Mouse (Mus musculus) forebrain, embryonic 12.5 days (tissue): ENCODE results near the gene Fblim1. TPM values are rescaled to one million over a fixed set of nuclear protein-coding genes. Genes with fewer than 3 reads are reported as not detected.
A peak's percentile ranks its signal among the peaks of the same experiment; 100 is the strongest.
"Not testable (repeated sequence)": the region's sequence is repeated elsewhere in the genome, so short reads cannot be mapped to it uniquely, and the experiment has no call there.

Experiments
- ATAC-seq: fragments of 200-750 bp; cut with Nextera tagmentation; 2 replicates; pipeline ENCODE4 v1.8.0; 2017; ENCODE audit warnings: moderate TSS enrichment; ENCODE audit not compliant: low FRiP score
- H3K27ac ChIP-seq: fragments of 300-500 bp; sonication (generic); 2 replicates; pipeline ENCODE4 v1.5.1; 2016; ENCODE audit warnings: mild to moderate bottlenecking
- H3K27me3 ChIP-seq: fragments of 300-500 bp; sonication (generic); 2 replicates; pipeline ENCODE4 v1.6.1; 2016; ENCODE audit warnings: mild to moderate bottlenecking
- H3K36me3 ChIP-seq: fragments of 300-500 bp; sonication (generic); replicated peaks from 2 replicates; pipeline ENCODE4 v1.6.1; 2016; ENCODE audit warnings: mild to moderate bottlenecking
- H3K4me1 ChIP-seq: fragments of 300-500 bp; sonication (generic); 2 replicates; pipeline ENCODE4 v1.6.1; 2016
- H3K4me2 ChIP-seq: fragments of 300-500 bp; sonication (generic); 2 replicates; pipeline ENCODE4 v1.6.1; 2016; ENCODE audit warnings: mild to moderate bottlenecking, moderate library complexity
- H3K4me3 ChIP-seq: fragments of 300-500 bp; sonication (generic); replicated peaks from 2 replicates; pipeline ENCODE4 v1.5.1; 2016; ENCODE audit warnings: mild to moderate bottlenecking
- H3K9ac ChIP-seq: fragments of 300-500 bp; sonication (generic); 2 replicates; pipeline ENCODE4 v1.6.1; 2016; ENCODE audit warnings: mild to moderate bottlenecking
- H3K9me3 ChIP-seq: fragments of 300-500 bp; sonication (generic); 2 replicates; pipeline ENCODE4 v1.6.1; 2016
- WGBS: fragments of 180-500 bp; shearing (Covaris S2); methylation state at CpG from one replicate; pipeline ENCODE4 v1.1.7; 2016; 5-methylcytosine and 5-hydroxymethylcytosine counted together
- polyA plus RNA-seq: library from polyadenylated mRNA; unstranded; fragments of >200 nt; fragmentation: Nextera tagmentation; extraction: Ambion mirVana; gene quantifications from 2 replicates; pipeline ENCODE4 v1.2.1, GENCODE M21; 2016

Fblim1 gene
- polyA plus RNA-seq, 1 experiment from 2014 or later = 19.8 TPM

DNA sequence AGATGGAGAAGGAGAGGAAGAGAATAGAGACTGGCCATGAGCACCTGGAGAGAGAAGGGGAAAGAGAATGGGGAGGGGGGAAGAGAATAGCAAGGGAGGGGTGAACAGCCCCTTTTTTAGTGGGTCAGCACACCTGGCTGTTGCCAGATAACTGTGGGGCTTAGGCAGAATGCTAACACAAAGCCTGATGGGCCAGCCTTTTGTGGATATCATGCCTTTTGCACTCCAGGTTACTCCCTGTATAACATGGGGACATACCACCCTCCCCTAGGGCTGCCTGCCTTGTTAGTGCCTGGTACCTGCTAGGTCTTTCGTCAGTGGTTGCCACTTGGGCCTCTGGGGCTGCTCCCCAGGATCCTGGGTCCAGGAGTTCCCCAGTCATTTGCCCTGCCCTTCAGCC is 35.1 kb downstream of the Fblim1 start:
- no peaks in the 10 kb centered on the region for H3K36me3 ChIP-seq
- H3K4me2 ChIP-seq = no peak overlapping the region
- H3K4me3 ChIP-seq = no peak overlapping the region
- no peak for ATAC-seq
- 74% methylated on average over 1 of the region's 1 CpGs for WGBS
- no peaks in the 10 kb centered on the region for H3K27me3 ChIP-seq
- no peak overlapping the region for H3K9ac ChIP-seq
- H3K4me1 ChIP-seq = no peaks in the 10 kb centered on the region
- no peak overlapping the region for H3K27ac ChIP-seq
- H3K9me3 ChIP-seq = no peaks in the 10 kb centered on the region

DNA sequence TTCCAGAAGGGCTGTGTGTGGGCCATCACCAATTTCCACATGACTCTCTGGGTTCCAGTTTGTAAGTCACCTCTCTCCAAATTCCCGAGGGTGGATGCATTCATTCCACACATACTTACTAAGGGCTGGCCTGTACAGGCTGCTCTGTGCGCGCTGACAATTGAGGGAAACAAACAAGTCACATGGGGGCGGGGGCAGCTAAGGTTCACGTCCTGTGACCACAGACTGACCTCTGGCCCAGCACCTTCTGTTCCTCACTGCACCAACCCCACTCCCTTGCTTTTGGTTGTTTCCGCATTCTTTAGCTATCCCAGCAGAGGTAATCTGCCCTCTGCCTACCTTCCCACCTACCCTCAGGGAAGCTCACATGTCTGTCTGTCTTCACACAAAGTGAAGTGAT is 35.9 kb downstream of the Fblim1 start:
- no peak for ATAC-seq
- no peak overlapping the region for H3K4me3 ChIP-seq
- H3K36me3 ChIP-seq = no peaks in the 10 kb centered on the region
- no peak overlapping the region for H3K27ac ChIP-seq
- no peak overlapping the region for H3K4me2 ChIP-seq
- no peaks in the 10 kb centered on the region for H3K9me3 ChIP-seq
- 77% methylated on average over 6 of the region's 6 CpGs for WGBS
- H3K9ac ChIP-seq = no peak overlapping the region
- no peaks in the 10 kb centered on the region for H3K27me3 ChIP-seq
- 0 out of 2 replicates have a peak, but pooled peaks cover 3% of the 10 kb centered on the region for H3K4me1 ChIP-seq

GRCm38 (mm10) chr4:141568966-141569365 is 36.9 kb downstream of the Fblim1 start:
- no peaks in the 10 kb centered on the region for H3K9me3 ChIP-seq
- H3K27ac ChIP-seq = no peak overlapping the region
- H3K36me3 ChIP-seq = no peaks in the 10 kb centered on the region
- H3K4me1 ChIP-seq = 0 out of 2 replicates have a peak, but pooled peaks cover 3% of the 10 kb centered on the region
- no peak for ATAC-seq
- no peak overlapping the region for H3K9ac ChIP-seq
- H3K4me3 ChIP-seq = no peak overlapping the region
- 89% methylated on average over 5 of the region's 5 CpGs for WGBS
- H3K4me2 ChIP-seq = no peak overlapping the region
- H3K27me3 ChIP-seq = no peaks in the 10 kb centered on the region

- not testable (repeated sequence) for H3K36me3 ChIP-seq, H3K27ac ChIP-seq, H3K4me1 ChIP-seq, H3K4me2 ChIP-seq, H3K4me3 ChIP-seq, H3K27me3 ChIP-seq, H3K9ac ChIP-seq, H3K9me3 ChIP-seq, ATAC-seq
- WGBS = 92% methylated on average over 7 of the region's 7 CpGs
Measured at GRCm38 (mm10) chr4:141567174-141567573, 38.7 kb downstream of the Fblim1 start.

DNA sequence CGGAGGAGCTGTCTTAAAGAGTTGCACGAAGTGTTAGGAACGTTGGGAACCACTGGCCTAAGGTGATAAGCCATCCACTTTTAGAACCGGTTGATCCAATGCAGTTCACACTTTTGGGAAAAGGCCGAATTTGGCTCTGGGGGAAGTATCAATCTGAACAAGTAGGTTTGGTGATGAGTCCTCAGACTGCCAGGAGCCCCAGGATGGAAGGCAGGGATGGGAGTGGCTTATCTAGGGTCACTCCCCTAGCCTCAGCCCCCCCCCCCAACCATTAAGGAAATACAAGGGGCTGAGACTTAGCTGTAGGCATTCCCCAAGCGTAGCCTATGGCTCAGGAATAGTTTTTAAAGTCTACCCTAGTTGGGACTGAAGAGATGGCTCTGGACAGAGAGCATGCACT is 39.7 kb downstream of the Fblim1 start:
- no peaks in the 10 kb centered on the region for H3K9me3 ChIP-seq
- H3K4me1 ChIP-seq = 0 out of 2 replicates have a peak, but pooled peaks cover 3% of the 10 kb centered on the region
- H3K27ac ChIP-seq = no peak overlapping the region
- H3K36me3 ChIP-seq = no peaks in the 10 kb centered on the region
- no peaks in the 10 kb centered on the region for H3K27me3 ChIP-seq
- ATAC-seq = no peak
- no peak overlapping the region for H3K4me2 ChIP-seq
- H3K9ac ChIP-seq = no peak overlapping the region
- H3K4me3 ChIP-seq = no peak overlapping the region
- WGBS = 88% methylated on average over 6 of the region's 6 CpGs

DNA sequence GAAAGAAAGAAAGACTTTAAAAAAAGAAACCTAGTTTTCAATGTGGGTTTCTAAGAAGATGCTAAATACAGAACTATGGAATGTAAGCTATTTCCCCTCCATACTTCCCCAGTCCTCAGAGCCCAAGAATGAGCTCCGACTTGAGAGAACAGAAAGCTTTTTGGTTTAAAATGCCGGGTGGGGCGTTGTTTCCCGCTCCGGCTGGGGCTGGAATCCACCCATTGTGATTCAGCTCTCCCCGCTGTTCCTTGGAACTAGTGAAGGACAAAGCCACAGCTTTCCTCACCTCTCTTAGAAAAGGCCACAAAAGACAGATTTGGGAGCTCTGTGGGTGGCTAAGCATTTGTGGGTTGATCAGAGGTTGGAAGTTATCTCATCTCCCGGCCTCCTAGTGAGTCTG is 40.6 kb downstream of the Fblim1 start:
- Histone ChIP-seq H3K4me3 (no peak overlapping the region), H3K27me3 (no peaks in the 10 kb centered on the region), H3K9me3 (no peaks in the 10 kb centered on the region), H3K27ac (no peak overlapping the region), H3K9ac (no peak overlapping the region), H3K4me2 (no peak overlapping the region), H3K4me1 (0 out of 2 replicates have a peak, but pooled peaks cover 3% of the 10 kb centered on the region), H3K36me3 (no peaks in the 10 kb centered on the region)
- no peak for ATAC-seq
- 13% methylated on average over 7 of the region's 7 CpGs for WGBS

- no peak overlapping the region for H3K4me2 ChIP-seq
- H3K27ac ChIP-seq = no peak overlapping the region
- H3K4me3 ChIP-seq = no peak overlapping the region
- WGBS = 89% methylated on average over 3 of the region's 3 CpGs
- no peaks in the 10 kb centered on the region for H3K9me3 ChIP-seq
- H3K4me1 ChIP-seq = peaks cover 5% of the 10 kb centered on the region
- ATAC-seq = no peak
- H3K27me3 ChIP-seq = no peaks in the 10 kb centered on the region
- no peaks in the 10 kb centered on the region for H3K36me3 ChIP-seq
- H3K9ac ChIP-seq = no peak overlapping the region
Measured at GRCm38 (mm10) chr4:141564660-141565059, 41.2 kb downstream of the Fblim1 start.

- Histone ChIP-seq H3K27ac (no peak overlapping the region), H3K4me1 (peaks cover 10% of the 10 kb centered on the region), H3K9me3 (no peaks in the 10 kb centered on the region), H3K9ac (no peak overlapping the region), H3K36me3 (no peaks in the 10 kb centered on the region), H3K4me2 (no peak overlapping the region), H3K4me3 (no peak overlapping the region), H3K27me3 (no peaks in the 10 kb centered on the region)
- no peak for ATAC-seq
- WGBS = 92% methylated on average over 4 of the region's 4 CpGs
Measured at GRCm38 (mm10) chr4:141564209-141564608, 41.7 kb downstream of the Fblim1 start.

DNA sequence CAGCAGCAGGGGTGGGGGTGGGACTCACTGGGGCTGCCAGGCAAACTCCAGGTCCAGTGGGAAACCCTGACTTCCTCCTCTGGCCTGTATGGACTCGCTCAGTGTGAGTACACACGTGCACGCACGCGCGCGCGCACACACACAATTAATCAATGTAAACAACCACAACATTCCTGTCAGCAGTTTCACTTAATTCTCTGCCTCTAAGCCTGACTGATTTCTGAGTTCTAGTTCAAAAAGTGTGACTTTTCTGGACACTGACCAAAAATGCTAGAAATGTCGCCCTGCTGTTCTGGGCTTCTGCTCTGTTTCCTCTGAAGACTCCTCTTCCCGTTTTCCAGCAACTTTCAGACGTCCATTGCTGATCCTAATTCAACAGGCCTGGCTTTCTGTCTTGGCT is 43.6 kb downstream of the Fblim1 start:
- no peak for ATAC-seq
- WGBS = 83% methylated on average over 11 of the region's 11 CpGs
- H3K4me3 ChIP-seq = no peak overlapping the region
- no peak overlapping the region for H3K9ac ChIP-seq
- H3K27ac ChIP-seq = no peak overlapping the region
- no peaks in the 10 kb centered on the region for H3K36me3 ChIP-seq
- H3K27me3 ChIP-seq = peaks cover 3% of the 10 kb centered on the region; the same call in 1 of the 2 replicates
- peaks cover 22% of the 10 kb centered on the region for H3K4me1 ChIP-seq
- H3K9me3 ChIP-seq = no peaks in the 10 kb centered on the region
- no peak overlapping the region for H3K4me2 ChIP-seq

DNA sequence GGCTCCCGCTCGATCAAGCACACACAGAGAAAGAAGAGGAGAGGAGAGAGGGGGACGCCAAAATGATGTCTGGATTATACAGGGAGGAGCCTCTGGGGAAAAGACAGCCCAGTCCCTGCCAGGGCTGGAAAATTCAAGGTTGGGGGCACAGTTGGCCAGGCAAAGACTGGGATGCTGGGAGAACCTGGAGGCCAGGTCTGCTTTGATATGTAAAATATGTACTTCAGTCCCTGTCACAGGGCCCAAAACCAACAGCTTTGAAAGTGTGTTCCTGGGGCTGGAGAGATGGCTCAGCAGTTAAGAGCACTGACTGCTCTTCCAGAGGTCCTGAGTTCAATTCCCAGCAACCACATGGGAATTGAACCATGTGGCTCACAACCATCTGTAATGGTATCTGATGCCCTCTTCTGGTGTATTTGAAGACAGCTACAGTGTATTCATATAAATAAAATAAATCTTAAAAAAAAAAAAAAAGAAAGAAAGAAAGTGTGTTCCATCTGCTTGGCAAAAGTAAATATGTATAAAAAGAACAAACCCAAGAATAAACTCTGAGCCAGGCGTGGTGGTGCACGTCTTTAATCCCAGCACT is 44.5 kb downstream of the Fblim1 start:
- not testable (repeated sequence) for H3K27me3 ChIP-seq, H3K36me3 ChIP-seq, H3K9me3 ChIP-seq, H3K4me2 ChIP-seq, H3K4me3 ChIP-seq, ATAC-seq, H3K9ac ChIP-seq, H3K27ac ChIP-seq
- 71% methylated on average over 5 of the region's 5 CpGs for WGBS
- peaks cover 22% of the 10 kb centered on the region for H3K4me1 ChIP-seq

- H3K4me2 ChIP-seq = peak overlapping the region; percentile 66
- no peaks in the 10 kb centered on the region for H3K36me3 ChIP-seq
- H3K4me1 ChIP-seq = peaks cover 19% of the 10 kb centered on the region
- H3K4me3 ChIP-seq = peak overlapping the region; percentile 36
- peaks cover 3% of the 10 kb centered on the region; the same call in 1 of the 2 replicates for H3K27me3 ChIP-seq
- H3K9ac ChIP-seq = peak overlapping the region; percentile 18
- H3K27ac ChIP-seq = peak overlapping the region; percentile 76
- WGBS = under 1% methylated on average over 9 of the region's 9 CpGs
- peak; percentile 57 for ATAC-seq
- no peaks in the 10 kb centered on the region for H3K9me3 ChIP-seq
Measured at GRCm38 (mm10) chr4:141559898-141560263, 46.0 kb downstream of the Fblim1 start.

DNA sequence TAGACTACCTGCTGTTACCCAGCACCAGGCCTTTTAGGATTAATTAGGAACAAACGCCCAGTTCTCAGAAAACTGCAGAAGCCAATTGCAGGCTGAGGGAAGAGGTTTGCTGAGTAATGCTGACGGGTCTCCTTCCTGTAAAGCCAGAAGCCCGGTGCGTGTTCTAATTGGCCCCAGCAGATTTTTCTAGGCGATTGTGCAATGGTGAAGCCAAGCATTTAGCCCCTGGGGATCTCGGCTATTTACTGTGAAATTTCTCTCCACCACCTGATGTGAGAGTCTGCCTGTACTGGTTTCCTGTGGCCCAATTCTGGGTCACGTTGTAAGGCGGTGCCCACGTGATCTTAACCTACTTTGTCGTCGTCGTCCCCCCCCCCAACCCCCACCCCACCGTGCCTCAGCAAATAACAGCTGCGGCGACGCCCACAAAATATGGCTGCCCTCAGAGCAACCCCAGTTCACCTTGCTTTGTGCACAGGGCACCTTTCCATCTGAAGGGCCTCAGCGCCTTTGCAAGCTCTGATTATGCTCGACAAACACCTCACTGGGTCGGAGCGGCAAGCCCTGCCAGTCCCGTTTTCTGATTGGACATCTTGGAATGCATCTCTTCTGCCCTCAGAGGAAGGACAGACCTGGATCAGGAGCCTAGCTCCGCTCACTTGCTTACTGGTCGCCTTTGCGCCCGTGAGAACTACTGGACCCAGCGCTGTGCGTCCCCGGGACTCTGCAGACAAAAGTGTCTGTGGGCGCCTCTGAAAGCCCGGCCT is 46.6 kb downstream of the Fblim1 start:
- Histone ChIP-seq H3K9me3 (no peaks in the 10 kb centered on the region), H3K27ac (peak overlapping the region; percentile 76), H3K4me1 (peaks cover 19% of the 10 kb centered on the region), H3K36me3 (no peaks in the 10 kb centered on the region), H3K4me3 (peak overlapping the region; percentile 36), H3K4me2 (peak overlapping the region; percentile 66), H3K27me3 (peaks cover 3% of the 10 kb centered on the region; the same call in 1 of the 2 replicates), H3K9ac (peak overlapping the region; percentile 18)
- peak; percentile 74 for ATAC-seq
- under 1% methylated on average over 30 of the region's 30 CpGs for WGBS

DNA sequence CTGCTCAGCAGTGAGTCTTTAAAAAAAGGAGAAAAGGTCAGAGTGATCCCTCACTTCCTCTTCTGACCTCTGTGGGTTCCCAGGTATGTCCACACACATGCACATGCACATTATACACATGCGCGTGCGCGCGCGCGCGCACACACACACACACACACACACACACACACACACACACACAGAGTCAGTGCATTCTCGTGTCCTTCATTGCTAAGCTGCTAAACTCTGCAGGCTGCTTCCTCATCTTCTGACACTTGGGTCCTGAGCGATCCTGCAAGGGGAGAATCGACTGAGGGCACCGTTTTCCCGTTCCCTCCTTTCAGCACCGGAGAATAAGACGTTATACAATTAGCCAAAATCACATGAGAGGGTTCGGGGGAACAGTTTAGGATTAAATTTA is 47.2 kb downstream of the Fblim1 start:
- WGBS = 13% methylated on average over 16 of the region's 16 CpGs
- peak; percentile 24; the same call in 1 of the 2 replicates for ATAC-seq
- H3K4me2 ChIP-seq = peak overlapping the region; percentile 66
- H3K27me3 ChIP-seq = peaks cover 3% of the 10 kb centered on the region; the same call in 1 of the 2 replicates
- H3K4me3 ChIP-seq = peak overlapping the region; percentile 36
- H3K9me3 ChIP-seq = no peaks in the 10 kb centered on the region
- no peak overlapping the region for H3K9ac ChIP-seq
- peaks cover 19% of the 10 kb centered on the region for H3K4me1 ChIP-seq
- no peaks in the 10 kb centered on the region for H3K36me3 ChIP-seq
- peak overlapping the region; percentile 76 for H3K27ac ChIP-seq
